Mouse (Mus musculus) lung, postnatal 4 days (tissue): ENCODE measurements around the gene Mthfd2.
A peak's percentile ranks its signal among the peaks of the same experiment; 100 is the strongest.
"Not testable (repeated sequence)": the region's sequence is repeated elsewhere in the genome, so short reads cannot be mapped to it uniquely, and the experiment has no call there.

ENCODE experiments used
- DNase-seq, 2 experiments: peaks; one replicate each; pipeline ENCODE4 v3.0.0; 2021

The Mthfd2 gene

DNA sequence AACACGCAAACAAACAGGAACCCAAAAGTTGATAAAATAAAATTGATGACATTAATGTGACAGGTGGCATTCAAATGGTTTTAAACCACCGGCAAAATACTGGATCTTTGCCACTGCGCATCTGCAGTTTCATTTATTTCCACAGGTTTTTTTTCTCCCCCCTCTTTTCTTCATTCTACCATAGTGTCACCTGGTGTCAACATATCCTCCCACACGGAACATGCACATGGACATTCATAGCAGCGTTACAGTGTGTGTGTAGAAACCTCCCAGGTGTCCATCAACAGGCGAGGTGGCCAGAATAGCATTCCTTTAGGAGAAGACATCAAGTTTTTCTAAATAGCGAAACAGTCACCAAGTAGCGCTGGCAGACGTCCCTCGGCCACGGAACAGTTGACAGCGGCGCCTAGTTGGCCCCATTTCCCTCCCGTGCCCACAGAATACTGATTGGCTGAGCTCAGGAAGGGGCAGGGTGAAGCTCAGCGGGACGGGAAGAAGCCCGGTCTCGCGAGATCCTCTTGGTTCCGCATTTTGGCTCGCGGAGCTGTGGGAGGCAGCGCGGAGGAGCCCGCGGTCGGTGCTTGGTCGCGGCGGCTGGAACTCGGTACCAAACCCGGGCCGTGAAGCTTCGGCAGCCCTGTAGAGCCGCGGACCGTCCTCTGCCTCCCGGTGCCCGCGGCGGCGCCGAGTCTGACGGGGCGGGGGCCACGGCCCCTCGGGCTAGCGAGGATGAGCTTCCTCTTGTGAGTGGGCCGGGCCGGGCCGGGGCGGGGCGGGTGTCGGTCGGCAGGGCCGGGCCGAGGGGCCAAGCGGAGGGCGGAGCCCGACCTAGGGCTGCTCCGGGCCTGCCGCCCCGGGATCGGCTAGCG lies at the start of gene Mthfd2, which contains the start of gene Mob1a:
Gene Mthfd2, minus strand, starts transcription at position 384 of the 869 bp plus-strand sequence.
Gene Mob1a, plus strand, starts transcription at position 492 of the 869 bp plus-strand sequence.
- DNase-seq, result peak; percentile 96

DNA sequence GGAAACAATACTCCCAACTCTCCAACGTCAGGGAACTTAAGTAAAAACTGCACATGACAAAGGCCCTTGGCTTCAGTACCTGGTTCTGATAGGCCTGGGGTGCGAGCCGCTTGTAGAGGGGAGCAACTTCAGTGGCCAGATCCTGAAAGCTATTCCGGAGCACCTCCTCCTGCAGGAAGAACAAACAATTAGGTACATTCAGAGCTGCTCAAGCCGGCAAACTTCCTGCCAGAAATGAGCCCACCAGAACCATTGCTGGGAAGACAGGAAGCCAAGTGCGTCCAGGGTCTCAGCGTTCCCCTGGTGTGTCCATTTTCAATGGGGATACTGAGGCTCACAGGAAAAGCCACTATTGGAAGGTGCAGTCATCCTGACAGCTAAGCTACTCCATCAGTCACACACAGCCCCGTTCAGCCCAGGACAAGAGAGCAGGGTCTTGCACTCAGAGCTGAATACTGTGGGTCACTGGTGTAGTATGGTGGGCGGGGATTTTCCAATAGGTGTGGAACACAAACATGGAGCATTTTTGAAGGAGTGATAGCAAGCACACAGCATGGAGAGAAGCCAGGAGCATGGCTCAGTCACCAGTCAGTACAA lies 48.1 kb upstream of the Mthfd2 start:
- DNase-seq, result no peak

DNA sequence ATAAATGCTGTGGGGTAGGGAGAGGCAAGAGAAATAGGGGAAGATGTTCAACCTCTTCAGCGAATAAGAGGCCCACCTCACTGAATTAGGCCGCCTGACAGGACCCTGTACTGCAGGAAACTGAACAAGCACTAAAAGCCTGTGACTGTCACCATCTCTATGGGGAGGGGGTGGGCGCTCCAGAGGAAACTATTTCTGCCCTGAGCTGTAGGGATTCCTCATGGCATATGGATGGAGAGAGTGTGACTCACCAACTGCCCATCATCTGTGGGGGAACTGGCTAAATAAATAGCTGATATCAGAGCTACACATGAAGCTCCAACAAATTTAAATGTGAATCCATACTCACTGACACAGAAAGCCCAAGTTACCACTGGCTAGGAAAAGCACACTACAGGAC lies 45.6 kb upstream of the Mthfd2 start:
- no peak for DNase-seq

DNA sequence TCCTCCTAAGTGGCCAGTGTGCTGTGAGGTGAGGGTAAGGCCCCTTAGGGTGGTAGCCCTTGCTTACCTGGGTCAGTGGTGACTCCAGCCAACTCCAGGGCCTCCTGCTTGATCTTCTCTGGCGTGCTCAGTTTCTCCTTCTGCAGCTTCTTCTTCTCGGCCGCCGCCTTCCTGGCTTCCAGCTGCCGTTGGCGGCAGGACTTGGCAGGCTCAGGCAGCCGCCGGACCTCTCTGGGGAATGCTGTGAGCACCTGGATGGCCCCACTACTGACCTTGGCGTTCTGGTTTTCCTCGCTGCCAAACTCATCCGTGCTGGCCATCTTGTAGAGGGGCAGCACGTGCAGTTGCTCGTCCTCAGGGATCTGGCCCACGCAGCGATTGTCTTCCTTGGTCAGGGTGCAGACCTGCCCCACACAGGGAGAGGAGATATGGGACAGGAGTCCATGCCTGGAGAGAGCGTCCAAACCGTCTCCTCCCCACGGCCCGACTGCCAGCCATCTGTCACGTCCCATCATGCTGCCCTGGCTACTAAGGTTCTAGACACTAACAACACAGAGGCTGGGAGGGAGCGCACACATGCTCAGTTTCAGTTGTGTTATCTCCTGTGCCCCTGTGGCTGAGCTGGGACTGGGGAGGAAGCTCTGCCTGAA lies 44.7 kb upstream of the Mthfd2 start:
- DNase-seq, result no peak

DNA sequence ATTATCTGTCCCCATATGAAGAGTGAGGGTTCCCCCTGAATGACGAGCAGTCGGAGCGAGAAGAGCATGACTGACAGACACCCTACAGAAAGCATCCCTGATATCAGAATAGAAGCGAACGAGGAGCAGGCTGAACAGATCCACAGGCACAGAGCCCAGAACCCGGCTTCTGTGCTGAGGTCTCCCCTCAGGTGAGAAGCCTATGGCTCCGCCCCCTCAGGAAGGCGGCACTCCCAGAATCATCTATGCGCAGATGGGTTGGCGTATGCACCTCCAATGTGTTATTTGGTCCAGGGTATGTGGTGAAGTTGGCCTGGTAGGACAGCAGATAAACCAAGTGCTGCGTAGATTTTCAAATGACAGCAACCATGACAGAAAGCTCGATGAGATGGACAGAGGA lies 37.4 kb upstream of the Mthfd2 start:
- DNase-seq, result no peak

DNA sequence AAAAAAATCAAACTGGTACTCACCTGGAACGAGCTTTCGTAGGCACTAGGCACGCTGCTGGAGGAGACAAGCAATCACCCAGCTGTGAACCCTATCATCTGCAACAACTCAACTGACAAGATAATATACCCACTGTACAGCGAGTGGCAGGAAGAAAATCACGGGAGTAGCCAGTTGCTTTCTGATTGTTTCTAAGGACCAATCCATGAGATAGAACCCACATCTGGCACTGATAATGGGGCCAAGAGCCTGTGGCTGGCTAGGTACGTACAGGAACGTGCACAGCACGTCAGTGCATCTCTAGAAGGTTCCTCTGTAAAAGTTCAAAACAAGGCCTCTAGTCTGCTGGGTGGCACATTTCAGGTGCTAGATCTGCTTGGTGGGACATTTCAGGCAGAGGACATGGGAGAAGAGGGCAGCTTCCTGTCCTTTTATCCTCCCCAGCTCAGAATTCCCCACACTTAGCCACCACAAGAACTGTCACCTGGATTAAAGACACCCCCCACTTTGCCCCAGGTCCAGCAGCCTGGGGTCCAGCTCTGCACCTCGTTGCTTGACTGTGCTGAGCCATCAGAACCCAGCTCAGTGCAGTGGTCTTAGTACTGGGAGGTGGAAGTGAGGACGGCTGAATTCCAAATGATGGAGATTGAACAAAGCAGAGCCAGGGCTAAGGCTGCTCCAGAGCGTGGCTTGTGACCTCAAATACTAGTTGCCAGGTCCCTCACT lies 36.0 kb upstream of the Mthfd2 start:
- no peak for DNase-seq

DNA sequence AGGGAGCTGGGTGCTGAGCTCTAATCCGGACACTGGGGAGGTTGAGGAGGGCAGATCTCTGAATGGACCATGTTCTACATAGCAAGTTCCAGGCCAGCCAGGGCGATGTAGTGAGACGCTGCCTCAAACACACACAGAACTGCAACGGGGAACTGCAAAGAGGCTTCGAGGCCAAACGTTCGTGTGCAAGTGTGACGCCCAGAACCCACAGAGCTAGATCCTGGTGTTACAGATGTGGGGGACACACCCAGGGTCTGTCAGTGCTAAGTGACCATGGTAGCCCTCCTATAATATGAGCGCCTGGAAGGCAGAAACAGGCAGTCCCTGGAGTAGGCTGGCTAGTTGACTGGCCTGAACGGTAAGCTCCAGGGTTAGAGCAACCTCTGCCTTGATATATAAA lies 31.7 kb upstream of the Mthfd2 start:
- DNase-seq, result peak in 1 of 2 experiments; percentile 4

DNA sequence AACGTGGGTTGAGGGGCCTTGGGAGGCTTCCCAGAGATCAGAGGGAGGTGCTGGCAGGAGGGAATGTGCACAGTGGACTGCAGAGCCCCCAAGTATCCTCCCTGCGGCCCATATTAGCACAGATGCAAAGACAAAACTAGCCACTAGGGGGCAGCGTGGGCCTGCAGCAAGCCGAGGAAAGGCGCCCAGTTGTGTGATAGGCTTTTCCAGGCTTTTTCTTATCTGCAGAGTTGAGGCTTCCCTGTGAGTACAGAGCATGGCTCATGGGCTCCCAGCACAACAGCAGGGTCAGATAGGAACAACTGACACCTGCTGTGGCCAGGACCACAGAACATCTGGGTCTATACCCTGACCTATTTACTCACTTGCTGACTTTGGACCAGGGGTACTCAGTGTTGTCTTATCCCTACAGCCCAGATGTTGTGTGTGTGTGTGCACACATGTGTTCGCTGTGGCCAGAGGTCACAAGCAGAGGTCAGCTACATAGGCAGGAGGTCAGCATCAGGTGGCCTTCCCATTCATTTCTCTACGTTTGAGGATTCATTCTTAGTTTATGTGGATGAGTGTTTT lies 30.9 kb upstream of the Mthfd2 start:
- peak; percentile 74 to 88 for DNase-seq

DNA sequence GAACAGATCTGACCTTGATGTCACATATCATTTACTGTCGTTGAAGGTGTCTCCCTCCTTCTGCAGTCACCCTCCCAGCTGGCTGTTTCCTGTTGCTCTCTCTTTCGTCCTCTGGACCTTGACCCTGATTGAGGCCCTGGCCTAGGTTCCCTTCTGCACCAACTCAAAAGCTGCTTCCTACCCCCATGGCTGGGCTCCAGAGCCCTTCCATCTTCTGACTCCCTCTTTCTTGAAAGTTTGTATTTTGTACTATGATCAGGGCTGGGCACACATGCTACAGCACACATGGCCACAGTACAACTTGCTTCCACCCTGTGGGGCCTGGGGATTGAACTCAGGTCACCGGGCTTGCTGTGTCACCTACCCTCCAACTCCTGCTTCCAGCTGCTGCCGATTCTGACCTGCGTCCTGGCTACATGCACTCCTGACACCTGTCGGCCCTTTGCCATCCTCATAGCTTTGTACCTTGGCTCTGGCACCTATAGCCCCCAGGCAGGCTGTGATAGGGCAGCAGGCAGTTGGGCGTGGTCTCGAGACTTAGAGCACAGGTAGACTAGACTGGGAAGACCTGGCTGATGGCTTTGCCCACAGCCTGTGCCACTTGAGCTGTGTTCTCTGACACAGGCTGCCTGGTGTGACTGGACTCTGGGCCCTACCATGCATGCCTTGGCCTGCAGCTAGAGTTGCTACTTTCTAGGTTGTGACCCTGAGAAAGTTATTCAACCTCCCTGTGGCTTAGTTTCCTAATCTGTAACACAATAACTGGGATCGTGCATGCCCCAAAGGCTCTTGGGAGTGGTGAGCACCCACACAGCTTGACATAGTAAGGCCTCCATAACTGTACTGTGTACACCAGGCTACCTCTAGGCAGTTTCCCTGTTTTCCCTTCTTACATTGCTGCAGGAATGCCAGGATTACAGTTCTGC lies 29.4 kb upstream of the Mthfd2 start:
- DNase-seq, result no peak

DNA sequence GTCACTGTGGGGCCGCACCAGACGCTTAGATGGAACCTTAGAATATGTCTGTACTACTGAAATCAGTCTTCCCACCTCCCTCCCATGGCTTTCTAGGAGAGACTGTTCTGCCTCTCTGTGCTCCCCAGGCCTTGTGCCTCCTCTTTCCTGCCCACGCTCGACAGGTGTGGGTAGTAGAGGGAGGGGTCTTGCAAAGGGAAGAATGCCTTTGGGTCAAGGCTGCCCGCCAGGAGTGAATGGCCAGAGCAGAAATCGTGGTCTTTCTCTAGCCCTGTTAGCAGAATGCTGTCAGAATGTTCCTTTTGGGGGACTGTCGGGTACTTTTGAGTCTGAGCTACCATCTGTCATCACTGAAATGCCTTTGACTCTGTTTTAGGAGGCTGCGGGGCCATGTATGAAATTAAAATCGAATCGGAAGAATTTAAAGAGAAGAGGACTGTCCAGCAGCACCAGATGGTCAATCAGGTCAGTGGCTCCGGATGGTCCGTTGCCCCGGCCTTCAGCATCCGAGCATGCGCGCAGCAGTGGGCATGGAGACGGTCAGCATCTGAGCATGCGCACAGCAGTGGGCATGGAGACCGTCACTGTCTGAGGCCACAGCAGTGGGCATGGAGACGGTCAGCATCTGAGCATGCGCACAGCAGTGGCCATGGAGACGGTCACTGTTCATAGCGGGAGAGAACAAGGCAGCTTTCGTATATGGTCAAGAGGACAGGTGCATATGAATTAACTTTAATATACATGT lies 27.1 kb upstream of the Mthfd2 start:
- no peak for DNase-seq

DNA sequence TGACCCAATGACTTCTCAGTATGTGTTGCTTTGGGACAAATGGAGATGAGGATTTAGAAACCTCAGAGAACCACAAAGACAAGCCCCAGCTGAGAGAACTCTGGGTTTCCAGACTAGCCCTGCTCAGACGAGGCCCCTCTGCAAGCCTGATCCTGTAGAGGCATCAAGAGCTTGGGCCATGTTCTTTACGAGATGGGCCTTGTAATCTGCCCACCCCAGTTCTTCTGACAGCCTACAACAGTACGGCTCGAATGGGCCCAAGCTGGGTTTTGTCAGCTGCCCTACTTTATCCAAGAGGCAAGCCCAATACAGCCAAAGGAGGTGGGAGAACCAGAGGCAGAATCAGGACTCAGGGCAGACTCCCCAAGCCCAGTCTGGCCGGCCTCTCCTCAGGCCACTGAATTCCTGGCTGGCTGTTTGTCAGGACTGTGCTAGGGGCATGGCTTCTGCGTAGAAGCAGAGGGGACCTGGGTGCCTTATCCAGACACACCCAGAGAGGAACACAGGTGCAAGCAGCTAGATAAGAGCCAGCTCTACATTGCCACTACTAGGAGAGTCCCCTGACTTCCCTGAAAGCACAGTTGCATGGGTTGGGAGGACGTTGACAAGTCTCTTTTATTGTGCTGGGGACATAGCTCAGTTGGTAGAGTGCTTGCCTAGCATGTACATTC lies 25.9 kb upstream of the Mthfd2 start:
- DNase-seq, result no peak

DNA sequence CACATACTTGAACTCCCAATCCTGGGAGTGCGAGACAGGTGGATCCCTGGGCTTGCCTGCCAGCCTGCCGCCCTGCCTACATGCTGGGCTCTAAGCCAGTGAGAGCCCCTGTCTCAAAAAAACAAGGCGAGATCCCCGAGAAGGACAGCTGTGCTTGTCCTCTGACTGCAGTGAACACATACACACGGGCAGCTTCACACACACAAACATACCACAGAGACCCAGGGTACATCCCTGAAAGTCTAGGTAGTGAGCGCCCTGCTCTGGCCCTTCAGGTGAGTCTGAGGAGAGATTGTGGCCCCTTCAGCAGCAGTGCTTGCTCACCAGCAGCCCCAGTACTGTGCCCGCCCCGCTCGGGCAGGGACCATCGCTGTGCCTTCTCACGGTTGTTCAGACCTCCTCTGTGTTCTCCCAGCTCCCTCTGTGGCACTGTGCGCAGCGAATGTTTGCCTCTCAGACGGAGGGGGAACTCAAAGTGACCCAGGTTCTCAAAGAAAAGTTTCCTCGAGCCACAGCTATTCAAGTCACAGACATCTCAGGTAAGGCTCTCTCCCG lies 25.2 kb upstream of the Mthfd2 start:
- DNase-seq, result no peak

DNA sequence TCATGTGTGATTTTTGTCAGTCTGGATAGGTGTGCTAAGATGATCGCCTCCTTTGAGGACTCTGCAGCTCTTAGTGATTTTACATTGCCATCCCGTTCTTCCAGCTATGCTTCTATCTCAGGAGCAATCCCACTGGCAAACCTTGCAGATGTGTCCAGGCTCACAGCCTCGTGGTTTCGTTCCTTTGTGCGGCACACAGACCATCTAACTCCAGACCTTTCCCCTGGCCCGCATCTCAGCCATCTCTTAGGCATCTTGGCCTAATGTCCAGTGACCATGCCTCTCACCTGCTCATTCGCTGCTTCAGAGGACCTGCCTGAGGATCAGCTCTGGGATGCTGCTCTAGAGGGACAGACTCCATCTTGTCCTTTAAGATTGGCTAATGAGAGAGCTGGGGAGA lies 24.5 kb upstream of the Mthfd2 start:
- DNase-seq, result no peak

DNA sequence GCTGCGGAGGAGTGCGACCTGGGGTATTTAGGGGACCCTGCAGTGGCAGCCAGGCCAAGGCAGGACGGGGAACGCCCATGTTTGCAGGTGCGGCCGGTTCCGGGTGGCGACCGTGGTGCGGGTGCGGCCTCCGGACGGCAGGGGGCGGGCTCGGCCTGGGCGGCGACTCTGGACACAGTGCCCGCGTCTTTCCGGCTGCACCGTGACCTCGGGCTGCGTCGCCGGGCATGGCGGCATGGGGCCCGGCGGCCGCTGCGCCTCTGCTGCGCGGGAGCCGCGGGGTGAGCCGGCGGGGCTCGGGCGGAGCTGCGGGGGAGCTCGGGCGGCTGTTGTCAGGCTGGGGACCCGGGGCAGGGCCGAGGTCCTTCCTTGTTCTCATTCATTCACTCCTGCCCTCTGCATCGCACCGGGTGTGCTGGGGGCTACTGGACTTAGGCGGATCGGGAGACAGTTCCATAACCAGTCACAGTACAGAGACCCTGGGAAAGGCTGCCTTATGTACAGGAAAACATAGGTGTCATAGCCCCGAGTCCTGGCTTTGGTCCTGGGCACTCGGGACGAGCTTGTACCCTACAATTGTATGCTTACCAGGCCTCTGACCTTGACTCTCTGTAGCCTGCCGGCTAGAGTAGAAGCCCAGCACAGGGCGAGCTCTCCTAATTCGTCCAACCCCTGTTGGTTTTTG lies 23.7 kb upstream of the Mthfd2 start:
- peak; percentile 91 to 95 for DNase-seq

DNA sequence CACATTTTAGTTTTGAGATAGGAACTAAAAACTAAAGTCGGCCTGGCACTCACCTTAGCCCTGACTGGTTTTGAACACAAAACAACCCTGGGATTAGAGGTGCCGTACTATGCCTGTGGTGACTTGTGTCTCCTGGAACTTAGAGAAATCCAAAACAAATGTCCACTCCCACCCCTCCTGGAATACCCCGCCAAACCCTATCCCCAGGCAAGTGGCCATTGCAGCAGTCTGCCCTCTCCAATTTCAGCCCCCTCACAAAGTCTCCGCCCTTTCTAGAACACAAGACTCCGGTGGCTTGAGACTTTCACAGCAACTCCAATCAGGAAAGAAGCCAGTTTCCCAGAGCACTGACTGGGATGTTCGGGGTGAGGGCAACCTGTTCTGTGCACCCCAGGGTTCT lies 23.2 kb upstream of the Mthfd2 start, which contains the start of gene Bola3:
Gene Bola3, plus strand, starts transcription at position 275 of the 400 bp plus-strand sequence.
- DNase-seq, result no peak

DNA sequence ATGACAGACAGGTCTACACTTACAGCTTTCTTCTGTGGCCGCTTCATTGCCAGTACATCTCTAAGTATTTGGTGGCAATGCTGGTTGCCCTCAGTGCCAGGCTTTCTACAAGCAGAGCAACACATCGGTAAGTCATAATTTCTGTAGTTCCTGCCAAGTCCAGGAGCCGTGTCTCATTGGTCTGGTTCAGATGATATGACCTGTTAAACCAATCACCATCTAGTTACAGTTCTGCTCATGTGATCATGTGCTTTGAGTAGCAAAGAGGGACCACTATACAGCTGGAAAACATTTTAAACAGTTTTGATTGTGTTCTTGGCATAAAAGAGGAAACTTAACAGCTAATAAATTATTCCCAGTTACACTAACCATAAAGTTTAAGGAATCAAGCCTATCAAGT lies 22.2 kb upstream of the Mthfd2 start:
- no peak for DNase-seq

DNA sequence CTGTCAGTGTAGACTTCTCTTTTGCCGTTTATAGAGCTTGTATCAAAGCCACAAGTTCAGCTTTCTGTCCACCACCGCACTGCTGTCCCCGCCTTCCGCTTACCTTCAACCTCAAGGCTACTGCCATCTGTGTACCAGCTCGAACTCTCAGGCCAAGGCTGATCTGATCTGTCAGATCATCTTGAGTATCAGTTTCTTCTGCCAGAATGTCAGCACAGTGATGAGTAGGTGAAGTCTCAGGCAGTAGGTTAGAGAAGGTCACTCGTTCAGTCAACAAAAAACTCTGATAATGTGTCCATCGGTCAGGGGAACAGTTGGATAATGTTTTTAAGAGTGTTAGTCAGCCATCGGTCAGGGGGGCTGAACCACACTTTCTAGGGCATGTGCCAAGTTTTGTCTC lies 19.6 kb upstream of the Mthfd2 start:
- not testable (repeated sequence) for DNase-seq

DNA sequence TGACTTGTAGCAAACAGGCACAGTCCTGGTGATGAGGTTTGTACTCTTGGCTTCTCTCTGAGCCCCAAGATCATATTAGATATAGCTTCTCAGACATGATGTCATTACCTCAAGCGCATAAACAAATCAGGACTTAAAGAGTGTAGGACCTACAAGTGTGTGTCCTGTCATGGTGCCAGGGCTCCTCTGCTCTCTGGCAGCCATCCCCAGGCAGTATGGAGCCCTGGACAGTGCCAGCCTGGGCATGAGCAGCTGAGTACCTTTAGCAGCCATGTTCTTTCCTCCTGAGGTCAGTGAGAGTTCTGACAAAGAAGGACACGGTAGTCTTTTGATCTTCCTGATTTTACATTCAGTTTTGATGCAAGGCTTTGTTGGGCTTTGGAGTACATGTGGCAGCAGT lies 17.2 kb upstream of the Mthfd2 start:
- no peak for DNase-seq

DNA sequence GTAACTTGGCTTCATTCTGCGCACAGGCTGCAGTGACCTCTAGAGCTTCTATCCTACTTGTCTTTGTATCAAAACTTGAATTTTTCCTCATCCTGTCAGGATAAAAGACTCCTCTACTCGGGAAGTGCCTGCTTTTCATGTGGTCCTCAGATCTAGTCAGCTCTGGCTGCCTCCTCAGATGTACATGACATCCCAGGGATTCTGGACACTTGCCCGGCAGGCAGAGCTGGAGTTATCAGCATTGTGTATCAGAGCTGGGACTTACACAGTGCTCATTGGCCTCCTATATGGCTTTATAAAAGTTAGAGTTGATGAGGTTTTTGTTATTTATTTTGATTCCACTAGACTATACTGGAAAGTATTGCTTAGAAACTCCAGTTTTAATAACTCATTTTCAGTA lies 15.7 kb upstream of the Mthfd2 start:
- no peak for DNase-seq
